Mouse (Mus musculus): Measurements from ENCODE around the gene Rnf168. TPM values are rescaled to one million over a fixed set of nuclear protein-coding genes. Genes with fewer than 3 reads are reported as not detected.

Gene Rnf168
- polyA plus RNA-seq, 1 experiment: 5.6 TPM

DNA sequence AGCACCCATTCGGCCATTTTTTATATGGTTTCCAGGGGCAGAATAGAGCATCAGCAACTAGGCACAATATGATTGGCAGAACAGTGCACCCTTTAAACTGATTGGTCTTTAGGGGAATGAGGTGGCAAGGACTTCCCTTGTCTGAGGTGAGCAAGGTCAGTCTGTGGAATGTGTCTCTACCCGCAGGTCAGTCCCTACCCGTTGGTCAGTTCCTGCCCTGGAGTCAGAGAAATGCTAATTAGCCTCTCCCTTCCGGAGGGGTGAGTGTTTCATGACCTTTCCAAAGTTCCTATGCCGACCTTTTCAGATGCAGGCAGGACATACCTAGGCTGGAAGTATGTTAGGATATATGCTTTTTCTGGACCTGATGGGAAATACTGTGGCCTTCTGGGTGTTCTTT is 35.1 kb downstream of the Rnf168 start:
- WGBS: 79% methylated on average over 5 of the region's 5 CpGs
- no peak for DNase-seq (ENCODE audit: low read depth in 1 of 2, low spot score in 2 of 2)
- H3K27ac ChIP-seq (ENCODE audit: insufficient read depth, low read length): no peak overlapping the region
- no peaks in the 10 kb centered on the region for H3K36me3 ChIP-seq (ENCODE audit: control insufficient read depth, insufficient read depth, low read length)
- H3K27me3 ChIP-seq (ENCODE audit: control insufficient read depth, insufficient read depth, low read length): no peaks in the 10 kb centered on the region
- no peaks in the 10 kb centered on the region for H3K4me1 ChIP-seq (ENCODE audit: control insufficient read depth, insufficient read depth, insufficient read length)
- no peak overlapping the region for H3K4me3 ChIP-seq (ENCODE audit: extremely low read depth, insufficient read depth, insufficient read length)
- TF ChIP-seq CTCF (IDR thresholded peaks at IDR 0.05; ENCODE audit: extremely low read depth, insufficient read depth, insufficient read length, insufficient replicate concordance) (no peak), POLR2A (IDR thresholded peaks at IDR 0.05; ENCODE audit: low read depth, low read length) (no peak)

DNA sequence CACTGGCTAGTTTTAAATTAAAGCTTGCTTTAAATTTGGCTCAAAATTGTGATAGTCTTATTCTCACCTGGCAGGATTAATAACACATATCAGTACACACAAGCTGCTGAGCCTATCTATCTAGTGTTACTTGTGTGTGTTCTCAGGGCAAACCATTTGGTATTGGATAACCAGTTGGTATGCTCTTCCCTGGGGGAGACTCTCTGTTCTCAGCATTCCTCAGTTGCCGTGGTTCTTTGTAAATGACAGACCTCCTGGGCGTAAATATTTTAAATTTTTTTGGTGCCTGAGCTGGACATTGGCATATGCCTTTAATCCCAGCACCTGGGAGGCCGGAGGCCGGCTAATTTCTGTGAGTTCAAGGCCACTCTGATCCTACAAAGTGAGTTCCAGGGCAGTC is 35.6 kb downstream of the Rnf168 start:
- no peak overlapping the region for H3K27ac ChIP-seq (ENCODE audit: insufficient read depth, low read length)
- no peaks in the 10 kb centered on the region for H3K36me3 ChIP-seq (ENCODE audit: control insufficient read depth, insufficient read depth, low read length)
- H3K27me3 ChIP-seq (ENCODE audit: control insufficient read depth, insufficient read depth, low read length): no peaks in the 10 kb centered on the region
- 85% methylated on average over 4 of the region's 4 CpGs for WGBS
- TF ChIP-seq POLR2A (IDR thresholded peaks at IDR 0.05; ENCODE audit: low read depth, low read length) (no peak), CTCF (IDR thresholded peaks at IDR 0.05; ENCODE audit: extremely low read depth, insufficient read depth, insufficient read length, insufficient replicate concordance) (no peak)
- DNase-seq (ENCODE audit: low read depth in 1 of 2, low spot score in 2 of 2): no peak
- H3K4me3 ChIP-seq (ENCODE audit: extremely low read depth, insufficient read depth, insufficient read length): no peak overlapping the region
- no peaks in the 10 kb centered on the region for H3K4me1 ChIP-seq (ENCODE audit: control insufficient read depth, insufficient read depth, insufficient read length)

DNA sequence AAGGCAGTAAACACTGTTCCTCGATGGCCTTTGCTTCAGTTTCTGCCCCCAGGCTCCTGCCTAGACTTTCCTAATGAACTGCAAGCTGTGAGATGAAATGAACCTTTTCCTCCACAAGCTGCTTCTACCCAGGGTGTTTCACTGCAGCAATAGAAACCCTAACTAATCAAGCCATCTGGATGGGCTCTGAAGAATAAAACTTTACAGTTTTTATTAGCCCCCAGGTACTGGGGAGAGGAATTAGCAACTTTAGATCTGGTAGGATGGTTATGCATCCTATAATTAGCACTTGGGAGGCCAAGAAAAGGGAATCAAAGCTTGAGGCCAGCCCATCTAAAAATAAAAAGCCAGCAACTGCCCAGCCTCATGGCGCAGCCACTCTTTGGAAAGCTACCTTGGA is 39.3 kb downstream of the Rnf168 start:
- no peak overlapping the region for H3K27ac ChIP-seq (ENCODE audit: insufficient read depth, low read length)
- H3K36me3 ChIP-seq (ENCODE audit: control insufficient read depth, insufficient read depth, low read length): no peaks in the 10 kb centered on the region
- H3K4me1 ChIP-seq (ENCODE audit: control insufficient read depth, insufficient read depth, insufficient read length): no peaks in the 10 kb centered on the region
- 80% methylated on average over 2 of the region's 2 CpGs for WGBS
- DNase-seq (ENCODE audit: low read depth in 1 of 2, low spot score in 2 of 2): no peak
- no peaks in the 10 kb centered on the region for H3K27me3 ChIP-seq (ENCODE audit: control insufficient read depth, insufficient read depth, low read length)
- TF ChIP-seq CTCF (IDR thresholded peaks at IDR 0.05; ENCODE audit: extremely low read depth, insufficient read depth, insufficient read length, insufficient replicate concordance) (no peak), POLR2A (IDR thresholded peaks at IDR 0.05; ENCODE audit: low read depth, low read length) (no peak)
- H3K4me3 ChIP-seq (ENCODE audit: extremely low read depth, insufficient read depth, insufficient read length): no peak overlapping the region

DNA sequence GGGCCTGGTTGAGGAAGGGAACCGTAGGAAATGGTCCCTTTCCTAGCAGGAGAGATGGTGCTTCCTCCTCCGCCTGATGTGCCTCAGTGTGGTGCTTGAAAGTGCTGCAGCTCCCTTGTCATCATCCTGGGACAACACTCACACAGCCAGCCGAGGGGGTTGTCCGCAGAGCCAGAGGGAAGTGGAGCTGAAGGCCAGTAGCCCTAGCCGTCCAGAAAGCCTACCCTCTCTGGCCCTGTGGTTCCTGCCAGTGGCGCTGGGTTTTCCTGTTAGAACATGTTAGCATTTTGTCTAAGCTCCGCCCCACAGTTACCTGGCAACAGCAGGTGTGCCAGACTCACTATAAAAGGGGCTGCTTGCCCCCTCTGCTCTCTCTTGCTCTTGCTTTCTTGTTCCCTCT is 46.7 kb downstream of the Rnf168 start:
- TF ChIP-seq POLR2A (IDR thresholded peaks at IDR 0.05; ENCODE audit: low read depth, low read length) (no peak), CTCF (IDR thresholded peaks at IDR 0.05; ENCODE audit: extremely low read depth, insufficient read depth, insufficient read length, insufficient replicate concordance) (no peak)
- Histone ChIP-seq H3K27me3 (ENCODE audit: control insufficient read depth, insufficient read depth, low read length) (no peaks in the 10 kb centered on the region), H3K36me3 (ENCODE audit: control insufficient read depth, insufficient read depth, low read length) (no peaks in the 10 kb centered on the region), H3K4me3 (ENCODE audit: extremely low read depth, insufficient read depth, insufficient read length) (no peak overlapping the region), H3K4me1 (ENCODE audit: control insufficient read depth, insufficient read depth, insufficient read length) (no peaks in the 10 kb centered on the region), H3K27ac (ENCODE audit: insufficient read depth, low read length) (no peak overlapping the region)
- 34% methylated on average over 7 of the region's 7 CpGs for WGBS
- no peak for DNase-seq (ENCODE audit: low read depth in 1 of 2, low spot score in 2 of 2)

DNA sequence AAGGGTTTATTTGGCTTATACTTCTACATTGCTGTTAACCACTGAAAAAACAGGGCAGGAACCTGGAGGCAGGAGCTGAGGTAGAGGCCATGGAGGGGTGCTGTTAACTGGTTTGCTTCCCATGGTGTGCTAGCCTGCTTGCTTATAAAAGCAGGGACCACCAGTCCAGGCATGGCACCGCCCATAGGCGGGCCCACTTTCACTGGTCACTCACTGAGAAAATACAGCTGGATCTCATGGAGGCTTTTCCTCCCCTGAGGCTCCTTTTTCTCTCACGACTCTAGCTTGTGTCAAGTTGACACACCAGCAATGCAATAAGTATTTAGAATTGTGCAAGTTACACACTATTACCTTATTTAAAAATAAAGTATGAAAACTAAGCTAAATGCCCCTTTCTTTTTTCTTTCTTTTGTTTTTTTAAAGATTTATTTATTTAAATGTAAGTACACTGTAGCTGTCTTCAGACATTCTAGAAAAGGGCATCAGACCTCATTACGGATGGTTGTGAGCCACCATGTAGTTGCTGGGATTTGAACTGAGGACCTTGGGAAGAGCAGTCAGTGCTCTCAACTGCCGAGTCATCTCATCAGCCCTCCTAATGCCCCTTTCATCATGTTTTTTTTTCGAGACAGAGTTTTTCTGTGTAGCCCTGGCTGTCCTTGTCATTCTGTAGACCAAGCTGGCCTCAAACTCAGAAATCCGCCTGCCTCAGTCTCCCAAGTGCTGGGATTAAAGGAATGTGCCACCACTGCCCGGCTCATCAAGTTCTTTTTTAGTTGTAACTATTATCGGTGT is 53.8 kb downstream of the Rnf168 start:
- DNase-seq (ENCODE audit: low read depth in 1 of 2, low spot score in 2 of 2): no peak
- WGBS: 62% methylated on average over 9 of the region's 9 CpGs
- Histone ChIP-seq H3K27ac (ENCODE audit: insufficient read depth, low read length) (no peak overlapping the region), H3K27me3 (ENCODE audit: control insufficient read depth, insufficient read depth, low read length) (no peaks in the 10 kb centered on the region), H3K36me3 (ENCODE audit: control insufficient read depth, insufficient read depth, low read length) (no peaks in the 10 kb centered on the region), H3K4me3 (ENCODE audit: extremely low read depth, insufficient read depth, insufficient read length) (no peak overlapping the region), H3K4me1 (ENCODE audit: control insufficient read depth, insufficient read depth, insufficient read length) (no peaks in the 10 kb centered on the region)
- TF ChIP-seq CTCF (IDR thresholded peaks at IDR 0.05; ENCODE audit: extremely low read depth, insufficient read depth, insufficient read length, insufficient replicate concordance): no peak
- TF ChIP-seq POLR2A (IDR thresholded peaks at IDR 0.05; ENCODE audit: low read depth, low read length): no peak

DNA sequence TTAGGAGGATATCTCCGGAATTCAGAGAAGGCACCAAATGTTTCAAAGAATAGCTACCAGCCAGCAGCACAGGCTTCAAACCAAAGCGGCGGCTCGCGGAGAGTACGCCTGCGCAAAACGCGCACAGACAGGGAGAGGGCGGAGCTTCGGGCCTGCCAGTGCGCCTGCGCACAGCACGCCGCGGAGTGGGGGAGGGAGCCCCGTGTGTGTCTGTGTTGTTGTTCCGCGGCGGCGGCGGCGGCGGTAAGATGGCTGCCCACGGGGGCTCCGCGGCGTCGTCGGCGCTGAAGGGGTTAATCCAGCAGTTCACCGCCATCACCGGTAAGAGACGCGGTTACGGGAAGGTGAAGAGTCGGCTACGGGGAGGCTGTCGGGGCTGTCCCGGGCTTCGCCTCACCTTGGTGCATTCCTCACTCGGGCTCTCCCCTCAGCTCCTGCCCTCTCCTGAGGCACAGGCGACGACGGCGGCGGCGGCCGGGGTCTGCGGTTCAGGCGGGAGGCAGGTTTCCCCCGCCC is 54.8 kb downstream of the Rnf168 start, which contains the start of gene Ubxn7:
Ubxn7 (plus strand) TSS at position 218 of the 516 bp plus-strand sequence.
- Histone ChIP-seq H3K4me3 (ENCODE audit: extremely low read depth, insufficient read depth, insufficient read length) (peak within 1 kb of the TSS; percentile 90), H3K36me3 (ENCODE audit: control insufficient read depth, insufficient read depth, low read length) (no peaks in the 10 kb centered on the region), H3K4me1 (ENCODE audit: control insufficient read depth, insufficient read depth, insufficient read length) (peaks cover 5% of the 10 kb centered on the region; the same call in 1 of the 2 replicates), H3K27ac (ENCODE audit: insufficient read depth, low read length) (peak within 1 kb of the TSS; percentile 83), H3K27me3 (ENCODE audit: control insufficient read depth, insufficient read depth, low read length) (no peaks in the 10 kb centered on the region)
- peak; percentile 86 to 98 for DNase-seq (ENCODE audit: low read depth in 1 of 2, low spot score in 2 of 2)
- TF ChIP-seq POLR2A (IDR thresholded peaks at IDR 0.05; ENCODE audit: low read depth, low read length) (peak; percentile 50), CTCF (IDR thresholded peaks at IDR 0.05; ENCODE audit: extremely low read depth, insufficient read depth, insufficient read length, insufficient replicate concordance) (no peak)
- WGBS: under 1% methylated on average over 52 of the region's 52 CpGs
